Mouse (Mus musculus) intestine, embryonic 14.5 days (tissue): ENCODE results near the gene Cort. TPM values are rescaled to one million over a fixed set of nuclear protein-coding genes. Genes with fewer than 3 reads are reported as not detected.
A peak's percentile ranks its signal among the peaks of the same experiment; 100 is the strongest.

Experiments used
- ATAC-seq: fragments of 200-750 bp; cut with Nextera tagmentation; replicated peaks from 2 replicates; pipeline ENCODE4 v1.8.0; 2017; ENCODE audit warnings: low read depth, moderate number of reproducible peaks, moderate TSS enrichment, moderate library complexity; ENCODE audit not compliant: low FRiP score, low TSS enrichment
- DNase-seq: peaks from one replicate; pipeline ENCODE4 v3.0.0-alpha.2; 2018; ENCODE audit warnings: low spot score
- H3K27ac ChIP-seq: fragments of 300-500 bp; sonication (generic); 2 replicates; pipeline ENCODE4 v1.5.1; 2014; ENCODE audit warnings: low read depth, mild to moderate bottlenecking, control low read depth
- H3K27me3 ChIP-seq: fragments of 300-500 bp; sonication (generic); replicated peaks from 2 replicates; pipeline ENCODE4 v1.6.1; 2014; ENCODE audit warnings: low read length, control low read depth; ENCODE audit not compliant: control insufficient read depth, insufficient read depth
- H3K36me3 ChIP-seq: fragments of 300-500 bp; sonication (generic); 2 replicates; pipeline ENCODE4 v1.6.1; 2014; ENCODE audit warnings: low read length, control low read depth; ENCODE audit not compliant: control insufficient read depth, insufficient read depth
- H3K4me1 ChIP-seq: fragments of 300-500 bp; sonication (generic); replicated peaks from 2 replicates; pipeline ENCODE4 v1.6.1; 2014; ENCODE audit warnings: low read length, control low read depth, mixed read lengths; ENCODE audit not compliant: control insufficient read depth, insufficient read depth
- H3K4me2 ChIP-seq: fragments of 300-500 bp; sonication (generic); 2 replicates; pipeline ENCODE4 v1.6.1; 2014; ENCODE audit warnings: low read length
- H3K4me3 ChIP-seq: fragments of 300-500 bp; sonication (generic); 2 replicates; pipeline ENCODE4 v1.5.1; 2014; ENCODE audit warnings: low read depth, low read length, control low read depth, mixed read lengths
- H3K9ac ChIP-seq: fragments of 300-500 bp; sonication (generic); 2 replicates; pipeline ENCODE4 v1.6.1; 2014; ENCODE audit warnings: mild to moderate bottlenecking, low read length
- H3K9me3 ChIP-seq: fragments of 300-500 bp; sonication (generic); 2 replicates; pipeline ENCODE4 v1.6.1; 2016; ENCODE audit warnings: low read length, control low read depth; ENCODE audit not compliant: control insufficient read depth
- WGBS: fragments of 180-500 bp; shearing (Covaris S2); extraction: QIAGEN DNeasy Blood & Tissue Kit; methylation state at CpG from one replicate; pipeline ENCODE4 v1.1.7; 2014; 5-methylcytosine and 5-hydroxymethylcytosine counted together
- polyA plus RNA-seq: library from polyadenylated mRNA; unstranded; fragments of >200 nt; fragmentation: Nextera tagmentation; extraction: Ambion mirVana; gene quantifications from 2 replicates; pipeline ENCODE4 v1.2.1, GENCODE M21; 2014

The Cort gene
- polyA plus RNA-seq, 1 experiment from 2014 or later, result not detected

DNA sequence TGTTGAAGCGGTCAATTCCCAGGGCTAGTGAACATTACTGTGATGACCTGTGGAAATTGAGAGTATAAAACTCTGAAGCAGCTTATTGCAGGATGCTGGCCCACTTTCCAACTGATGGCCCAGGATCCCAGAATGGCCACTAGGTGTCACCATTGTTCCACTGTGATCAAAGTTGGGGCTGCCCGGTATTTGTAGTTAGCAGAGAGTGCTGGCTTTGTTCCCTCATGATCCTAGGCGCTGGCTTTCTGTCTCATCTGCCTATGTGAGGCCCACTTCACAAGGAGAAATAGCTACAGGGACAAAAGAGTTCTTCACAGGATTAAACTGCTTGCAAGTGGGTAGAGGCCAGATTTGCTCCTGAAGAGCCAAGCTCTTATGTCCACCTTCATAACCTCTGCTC is 17.9 kb upstream of the Cort start:
- H3K27ac ChIP-seq, result no peak overlapping the region
- peak; percentile 73 for ATAC-seq
- no peak overlapping the region for H3K4me3 ChIP-seq
- H3K27me3 ChIP-seq, result no peaks in the 10 kb centered on the region
- peaks cover 4% of the 10 kb centered on the region; the same call in 1 of the 2 replicates for H3K36me3 ChIP-seq
- no peaks in the 10 kb centered on the region for H3K9me3 ChIP-seq
- 4% methylated on average over 3 of the region's 3 CpGs for WGBS
- H3K4me1 ChIP-seq, result no peaks in the 10 kb centered on the region
- H3K4me2 ChIP-seq, result no peak overlapping the region
- peak; percentile 95 for DNase-seq
- H3K9ac ChIP-seq, result no peak overlapping the region

DNA sequence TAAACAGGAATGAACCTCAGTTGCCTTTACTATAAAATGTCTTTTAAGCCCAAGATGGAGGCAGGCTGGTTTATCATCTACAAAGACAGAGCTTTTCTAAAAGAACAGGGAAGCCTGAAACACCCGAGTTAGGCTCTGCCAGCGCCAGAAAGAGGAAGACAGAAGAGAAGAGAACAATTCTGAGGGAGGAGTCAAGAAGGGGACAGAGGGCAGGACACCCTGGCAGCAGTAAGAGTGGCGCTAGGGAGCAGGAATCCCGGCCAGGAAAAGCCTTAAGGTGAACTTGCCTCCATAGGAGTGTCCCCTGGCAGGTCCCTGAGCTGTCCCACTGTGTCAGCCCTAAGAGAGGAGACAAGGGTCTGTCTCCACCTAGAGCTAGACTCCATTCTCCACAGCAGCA is 17.0 kb upstream of the Cort start:
- no peaks in the 10 kb centered on the region for H3K27me3 ChIP-seq
- H3K4me3 ChIP-seq, result no peak overlapping the region
- WGBS, result 31% methylated on average over 4 of the region's 4 CpGs
- ATAC-seq (no peak), DNase-seq (no peak)
- H3K9ac ChIP-seq, result no peak overlapping the region
- H3K9me3 ChIP-seq, result no peaks in the 10 kb centered on the region
- no peaks in the 10 kb centered on the region for H3K36me3 ChIP-seq
- H3K4me2 ChIP-seq, result no peak overlapping the region
- H3K27ac ChIP-seq, result no peak overlapping the region
- no peaks in the 10 kb centered on the region for H3K4me1 ChIP-seq

DNA sequence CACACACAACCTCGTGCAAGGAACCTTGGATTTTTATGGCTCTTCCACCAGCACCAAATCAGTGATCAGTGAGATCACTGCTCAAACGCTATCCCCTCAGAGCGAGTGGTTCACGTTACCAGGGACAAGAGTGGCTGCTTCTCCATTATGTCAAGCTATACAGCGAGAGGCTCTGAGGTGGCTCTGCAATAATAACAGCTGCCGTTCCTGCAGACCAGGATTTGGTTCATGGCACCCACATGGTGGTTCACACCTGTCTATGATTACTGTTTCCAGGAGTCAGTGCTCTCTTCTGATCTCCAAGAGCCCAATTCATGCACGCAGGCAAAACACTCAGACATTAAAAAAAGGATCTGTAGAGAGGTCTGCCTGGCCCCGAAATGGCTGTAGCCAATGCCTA is 12.0 kb upstream of the Cort start:
- no peak for ATAC-seq
- WGBS, result 76% methylated on average over 8 of the region's 8 CpGs
- Histone ChIP-seq H3K27ac (no peak overlapping the region), H3K4me1 (peaks cover 5% of the 10 kb centered on the region; the same call in 1 of the 2 replicates), H3K9ac (no peak overlapping the region), H3K27me3 (no peaks in the 10 kb centered on the region), H3K4me2 (no peak overlapping the region), H3K4me3 (no peak overlapping the region), H3K9me3 (no peaks in the 10 kb centered on the region), H3K36me3 (no peaks in the 10 kb centered on the region)
- no peak for DNase-seq

DNA sequence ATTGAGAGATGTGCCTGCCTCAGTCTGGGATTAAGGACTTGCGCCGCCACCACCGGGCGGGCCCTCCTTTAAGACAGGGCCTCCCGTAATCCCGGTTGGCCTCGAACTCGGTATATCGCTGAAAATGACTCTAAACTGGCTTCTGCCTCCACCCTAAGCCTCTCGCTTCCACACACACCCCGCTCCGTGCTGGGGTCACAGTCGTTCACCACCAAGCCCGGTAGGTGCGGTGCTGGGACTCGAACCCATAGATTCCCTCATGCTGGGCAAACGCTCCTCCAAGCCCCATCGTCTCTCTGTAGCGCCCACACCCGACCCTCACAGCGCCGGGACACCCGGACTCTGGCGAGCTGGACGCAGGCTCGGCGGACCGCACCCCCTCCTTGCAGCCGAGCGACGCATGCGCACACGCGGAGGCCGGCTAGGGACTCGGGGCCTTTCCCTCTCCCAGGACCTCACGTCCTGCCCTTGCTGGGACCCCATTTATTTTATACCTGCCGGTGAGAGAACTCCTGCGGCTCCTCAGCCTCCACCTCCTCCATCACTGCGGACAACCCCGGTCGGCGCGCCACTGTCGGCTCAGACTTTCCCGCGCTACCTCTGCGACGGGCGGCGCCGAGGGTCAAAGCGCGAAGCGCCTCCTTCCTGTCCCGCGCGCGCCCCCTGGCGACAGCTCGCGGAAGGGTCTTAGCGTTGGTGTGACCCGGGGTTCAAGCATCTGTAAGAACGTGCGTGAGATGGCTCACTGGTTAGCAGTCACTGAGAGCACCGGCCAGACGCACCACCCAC is 10.6 kb upstream of the Cort start, which contains the start of gene Cenps:
Cenps (minus strand) TSS at position 648 of the 789 bp plus-strand sequence.
- no peaks in the 10 kb centered on the region for H3K27me3 ChIP-seq
- peak within 1 kb of the TSS; percentile 78 for H3K27ac ChIP-seq
- H3K4me3 ChIP-seq, result peak within 1 kb of the TSS; percentile 65
- no peaks in the 10 kb centered on the region for H3K9me3 ChIP-seq
- WGBS, result 1% methylated on average over 68 of the region's 68 CpGs
- peaks cover 5% of the 10 kb centered on the region; the same call in 1 of the 2 replicates for H3K4me1 ChIP-seq
- H3K9ac ChIP-seq, result peak within 1 kb of the TSS; percentile 68
- H3K4me2 ChIP-seq, result peak within 1 kb of the TSS; percentile 69
- peak; percentile 90 for ATAC-seq
- peak; percentile 99 for DNase-seq
- no peaks in the 10 kb centered on the region for H3K36me3 ChIP-seq

DNA sequence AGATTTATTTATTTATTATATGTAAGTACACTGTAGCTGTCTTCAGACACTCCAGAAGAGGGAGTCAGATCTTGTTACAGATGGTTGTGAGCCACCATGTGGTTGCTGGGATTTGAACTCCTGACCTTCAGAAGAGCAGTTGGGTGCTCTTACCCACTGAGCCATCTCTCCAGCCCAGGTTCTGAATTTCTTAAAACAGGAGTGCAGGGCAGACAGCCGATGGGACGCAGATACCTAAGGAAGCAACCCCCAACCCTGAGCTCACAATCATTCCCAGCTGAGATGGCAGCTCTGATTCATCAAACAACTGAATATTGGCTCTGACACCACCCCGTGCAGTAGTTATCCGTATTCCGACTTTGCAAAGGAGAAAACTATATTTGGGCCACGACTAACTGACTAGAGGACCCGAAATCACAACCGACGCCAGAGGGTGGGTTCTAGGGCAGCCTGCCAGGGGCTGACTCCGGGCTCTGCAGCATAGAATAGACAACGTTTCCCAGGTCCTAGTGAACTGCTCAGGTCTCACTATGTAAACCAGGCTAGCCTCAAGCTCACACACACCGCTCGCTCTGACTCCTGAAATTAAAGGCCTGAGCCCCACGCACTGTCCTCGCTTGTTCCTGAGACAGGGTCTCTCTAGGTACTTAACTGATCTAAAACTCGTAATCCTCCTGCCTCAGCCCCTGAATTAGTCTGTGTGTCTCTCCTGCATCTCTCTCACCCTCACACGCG is 9.7 kb upstream of the Cort start:
- ATAC-seq, result peak; percentile 14; the same call in 1 of the 2 replicates
- H3K27me3 ChIP-seq, result no peaks in the 10 kb centered on the region
- H3K27ac ChIP-seq, result 0 out of 2 replicates have a peak overlapping the region, but pooled peaks have one; percentile 78
- WGBS, result 69% methylated on average over 18 of the region's 18 CpGs
- peaks cover 6% of the 10 kb centered on the region; the same call in 1 of the 2 replicates for H3K36me3 ChIP-seq
- H3K4me3 ChIP-seq, result peak overlapping the region; percentile 65
- DNase-seq, result no peak
- peak overlapping the region; percentile 68 for H3K9ac ChIP-seq
- peaks cover 5% of the 10 kb centered on the region; the same call in 1 of the 2 replicates for H3K4me1 ChIP-seq
- no peaks in the 10 kb centered on the region for H3K9me3 ChIP-seq
- H3K4me2 ChIP-seq, result peak overlapping the region; percentile 69

DNA sequence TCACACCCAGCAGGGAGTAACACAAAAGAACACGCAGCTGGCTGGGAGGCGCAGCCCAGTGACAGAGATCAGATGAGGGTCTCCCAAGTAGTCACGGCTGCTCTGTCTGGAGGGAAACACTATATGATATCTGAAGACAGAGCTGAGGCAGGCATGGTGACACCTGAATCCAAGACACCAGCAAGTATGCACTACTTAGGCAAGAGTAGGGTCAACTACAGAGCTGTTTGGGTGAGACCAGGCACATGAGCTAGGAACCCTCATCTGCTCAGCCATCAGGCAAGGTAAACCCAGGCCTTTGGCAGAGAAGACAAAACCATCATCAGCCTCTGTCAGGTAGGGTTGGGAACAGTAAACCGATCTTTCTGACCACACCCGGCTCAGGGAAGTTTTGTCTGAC is 6.8 kb upstream of the Cort start:
- WGBS, result 78% methylated on average over 5 of the region's 5 CpGs
- no peak overlapping the region for H3K27ac ChIP-seq

DNA sequence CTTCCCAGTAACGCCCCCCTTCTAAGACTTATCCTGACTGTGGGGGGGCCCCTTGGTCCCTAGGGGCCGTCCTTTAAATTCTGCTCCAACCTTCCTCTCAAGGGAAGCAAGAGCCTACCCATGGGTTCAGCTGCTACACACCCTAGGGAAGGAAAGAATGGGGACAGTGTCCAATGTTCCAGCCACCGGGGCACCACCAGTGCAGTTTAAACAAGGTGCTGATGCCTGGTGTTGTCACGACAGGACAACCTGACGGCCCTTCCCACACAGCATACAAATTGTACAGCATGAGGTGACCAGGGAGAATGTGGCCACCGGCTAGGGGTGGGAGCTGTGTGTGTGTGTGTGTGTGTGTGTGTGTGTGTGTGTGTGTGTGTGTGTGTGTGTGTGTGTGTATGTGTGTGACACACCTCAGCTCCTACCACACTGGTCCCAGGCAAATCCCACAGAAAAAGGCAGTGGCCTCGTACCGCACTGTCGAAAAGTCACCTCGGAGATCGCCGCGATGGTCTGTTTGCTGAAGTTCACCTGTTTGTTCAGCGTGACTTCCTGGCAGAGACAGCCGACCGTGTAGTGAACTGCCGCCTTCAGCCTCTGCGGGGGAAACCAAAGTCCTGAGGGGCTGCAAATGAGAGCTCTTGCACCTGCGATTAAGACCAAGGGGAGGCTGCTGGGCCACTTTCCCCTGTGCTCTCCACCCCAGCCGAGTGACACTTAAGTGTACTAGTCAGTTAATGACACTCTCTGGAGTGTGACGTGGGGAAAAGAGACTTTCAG is 5.4 kb upstream of the Cort start:
- Histone ChIP-seq H3K4me3 (no peak overlapping the region), H3K27me3 (no peaks in the 10 kb centered on the region), H3K36me3 (peaks cover 22% of the 10 kb centered on the region), H3K4me2 (no peak overlapping the region), H3K27ac (no peak overlapping the region), H3K4me1 (peaks cover 5% of the 10 kb centered on the region; the same call in 1 of the 2 replicates), H3K9ac (no peak overlapping the region), H3K9me3 (no peaks in the 10 kb centered on the region)
- ATAC-seq, result no peak
- DNase-seq, result no peak
- WGBS, result 78% methylated on average over 21 of the region's 21 CpGs

More for the DNA sequence above, 6.8 kb upstream of the Cort start:
- ATAC-seq, result no peak
- Histone ChIP-seq H3K36me3 (peaks cover 22% of the 10 kb centered on the region), H3K9me3 (no peaks in the 10 kb centered on the region), H3K4me2 (no peak overlapping the region), H3K9ac (no peak overlapping the region), H3K4me3 (no peak overlapping the region), H3K27me3 (no peaks in the 10 kb centered on the region), H3K4me1 (peaks cover 5% of the 10 kb centered on the region; the same call in 1 of the 2 replicates)
- DNase-seq, result no peak
